Mouse (Mus musculus) bone marrow macrophage, adult 2 months (primary cell): ENCODE measurements around the gene Shc2.

Experiments used
- CTCF ChIP-seq: IDR thresholded peaks from 2 replicates; pipeline ENCODE4 v1.5.1; 2012; ENCODE audit warnings: low read depth, mild to moderate bottlenecking, low read length, moderate library complexity
- POLR2A ChIP-seq: IDR thresholded peaks from 2 replicates; pipeline ENCODE4 v1.6.1; 2012; ENCODE audit warnings: mild to moderate bottlenecking, low read depth, low read length, borderline replicate concordance

DNA sequence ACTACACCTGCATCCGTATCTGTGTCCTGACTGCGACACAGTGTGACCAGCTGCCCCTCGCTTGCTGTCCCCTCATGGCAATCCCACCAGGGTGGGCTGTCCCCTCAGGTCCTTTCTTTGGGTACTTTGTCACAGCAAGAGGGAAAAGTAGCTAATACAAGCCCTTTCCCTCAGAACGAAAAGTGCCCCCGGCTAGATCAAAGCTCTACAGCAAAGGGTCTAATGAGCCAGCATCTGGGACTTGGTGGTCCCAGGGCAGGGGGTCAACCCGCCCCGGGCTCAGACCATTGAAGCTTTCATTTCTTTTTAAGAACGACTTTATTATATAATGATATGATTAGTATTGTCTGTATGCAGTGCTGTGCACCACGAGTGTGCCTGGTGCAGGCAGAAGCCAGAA is 59.4 kb downstream of the Shc2 start:
- no peak for TF ChIP-seq CTCF
- TF ChIP-seq POLR2A = no peak
